Mouse (Mus musculus) myocyte (in vitro differentiated cells): ENCODE results near the gene Inava. TPM values are rescaled to one million over a fixed set of nuclear protein-coding genes. Genes with fewer than 3 reads are reported as not detected.
A peak's percentile ranks its signal among the peaks of the same experiment; 100 is the strongest.

ENCODE experiments used
- H3K27me3 ChIP-seq: one replicate; pipeline ENCODE4 v1.6.1; 2011; ENCODE audit not compliant: control insufficient read depth, insufficient read depth, insufficient read length
- H3K36me3 ChIP-seq: one replicate; pipeline ENCODE4 v1.6.1; 2011; ENCODE audit not compliant: control insufficient read depth, insufficient read depth
- H3K4me2 ChIP-seq: one replicate; pipeline ENCODE4 v1.6.1; 2011; ENCODE audit warnings: low read depth, control low read depth
- H3K4me3 ChIP-seq: one replicate; pipeline ENCODE4 v1.5.1; 2011; ENCODE audit warnings: mild to moderate bottlenecking, control low read depth, moderate library complexity
- H3K79me2 ChIP-seq: one replicate; pipeline ENCODE4 v1.6.1; 2011; ENCODE audit not compliant: control insufficient read depth, insufficient read depth
- H3ac ChIP-seq: one replicate; pipeline ENCODE4 v1.6.1; 2011; ENCODE audit not compliant: control insufficient read depth, insufficient read length
- CEBPB ChIP-seq: IDR thresholded peaks from 2 replicates; pipeline ENCODE4 v1.6.1; 2011; ENCODE audit warnings: mild to moderate bottlenecking, moderate library complexity; ENCODE audit not compliant: poor library complexity, insufficient read depth, severe bottlenecking
- E2F4 ChIP-seq: IDR thresholded peaks from one replicate; pipeline ENCODE4 v1.6.1; 2011; ENCODE audit warnings: mild to moderate bottlenecking, control low read depth, moderate library complexity; ENCODE audit not compliant: insufficient read depth
- MAX ChIP-seq: IDR thresholded peaks from one replicate; pipeline ENCODE4 v1.6.1; 2011; ENCODE audit warnings: low read depth, mild to moderate bottlenecking, control low read depth
- MYOD1 ChIP-seq, 3 experiments: IDR thresholded peaks; one replicate each; pipeline ENCODE4 v1.6.1; 2011; ENCODE audit warnings: control low read depth in 2 of 3, low read depth in 2 of 3, mild to moderate bottlenecking in 2 of 3, moderate library complexity in 1 of 3; ENCODE audit not compliant: insufficient read length in 2 of 3, control insufficient read depth in 1 of 3
- MYOG ChIP-seq, 3 experiments: IDR thresholded peaks; one replicate each; pipeline ENCODE4 v1.6.1; 2011; ENCODE audit warnings: control low read depth in 2 of 3, low read depth in 2 of 3, mild to moderate bottlenecking in 2 of 3; ENCODE audit not compliant: insufficient read length in 2 of 3, control insufficient read depth in 1 of 3, insufficient read depth in 1 of 3
- POLR2A ChIP-seq: IDR thresholded peaks from one replicate; pipeline ENCODE4 v1.6.1; 2011; ENCODE audit warnings: low read depth, mild to moderate bottlenecking, control low read depth, moderate library complexity; ENCODE audit not compliant: insufficient read length
- POLR2AphosphoS2 ChIP-seq: IDR thresholded peaks from one replicate; pipeline ENCODE4 v1.6.1; 2011; ENCODE audit warnings: low read depth, control low read depth; ENCODE audit not compliant: insufficient read length
- REST ChIP-seq: IDR thresholded peaks from one replicate; pipeline ENCODE4 v1.6.1; 2011; ENCODE audit warnings: mild to moderate bottlenecking, control low read depth, moderate library complexity; ENCODE audit not compliant: insufficient read depth, insufficient read length
- SRF ChIP-seq: IDR thresholded peaks from one replicate; pipeline ENCODE4 v1.6.1; 2011; ENCODE audit warnings: low read depth; ENCODE audit not compliant: control insufficient read depth, insufficient read length
- TCF12 ChIP-seq: IDR thresholded peaks from one replicate; pipeline ENCODE4 v1.6.1; 2011; ENCODE audit warnings: mild to moderate bottlenecking, control low read depth; ENCODE audit not compliant: poor library complexity, insufficient read depth, severe bottlenecking
- TCF3 ChIP-seq: IDR thresholded peaks from one replicate; pipeline ENCODE4 v1.6.1; 2011; ENCODE audit warnings: low read depth, control low read depth; ENCODE audit not compliant: insufficient read length
- USF1 ChIP-seq: IDR thresholded peaks from one replicate; pipeline ENCODE4 v1.6.1; 2011; ENCODE audit warnings: low read depth, mild to moderate bottlenecking, control low read depth, moderate library complexity
- polyA plus RNA-seq: library from polyadenylated mRNA; unstranded; fragments of >200 nt; fragmentation: generic; extraction: Trizol; gene quantifications from one replicate; pipeline ENCODE4 v1.2.1, GENCODE M21; 2012; ENCODE audit warnings: missing spikeins

Gene Inava
- polyA plus RNA-seq, 1 experiment, result 11.1 TPM

GRCm38 (mm10) chr1:136244469-136244868 is 10.4 kb upstream of the Inava start:
- Histone ChIP-seq H3K4me3 (no peak overlapping the region), H3K79me2 (no peaks in the 10 kb centered on the region), H3K4me2 (no peak overlapping the region), H3K36me3 (no peaks in the 10 kb centered on the region), H3ac (no peak overlapping the region), H3K27me3 (no peaks in the 10 kb centered on the region)
- TF ChIP-seq POLR2A (no peak), USF1 (no peak), TCF12 (no peak), SRF (no peak), MYOG (IDR thresholded peaks at IDR 0.05; ENCODE audit: control insufficient read depth in 1 of 3, insufficient read depth in 1 of 3, insufficient read length in 2 of 3, low read depth in 2 of 3) (no peak), MYOD1 (IDR thresholded peaks at IDR 0.05; ENCODE audit: control insufficient read depth in 1 of 3, insufficient read length in 2 of 3, low read depth in 2 of 3) (no peak), REST (no peak), E2F4 (no peak), MAX (no peak), CEBPB (no peak), POLR2AphosphoS2 (no peak), TCF3 (no peak)

- Histone ChIP-seq H3ac (no peak overlapping the region), H3K36me3 (no peaks in the 10 kb centered on the region), H3K4me2 (no peak overlapping the region), H3K4me3 (no peak overlapping the region), H3K27me3 (no peaks in the 10 kb centered on the region), H3K79me2 (no peaks in the 10 kb centered on the region)
- TF ChIP-seq MYOD1 (IDR thresholded peaks at IDR 0.05; ENCODE audit: control insufficient read depth in 1 of 3, insufficient read length in 2 of 3, low read depth in 2 of 3) (no peak), MYOG (IDR thresholded peaks at IDR 0.05; ENCODE audit: control insufficient read depth in 1 of 3, insufficient read depth in 1 of 3, insufficient read length in 2 of 3, low read depth in 2 of 3) (no peak), POLR2A (no peak), E2F4 (no peak), MAX (no peak), USF1 (no peak), POLR2AphosphoS2 (no peak), SRF (no peak)
Measured at GRCm38 (mm10) chr1:136241801-136242200, 7.7 kb upstream of the Inava start.

GRCm38 (mm10) chr1:136238495-136238894 is 4.4 kb upstream of the Inava start:
- Histone ChIP-seq H3K27me3 (no peaks in the 10 kb centered on the region), H3ac (no peak overlapping the region), H3K4me2 (no peak overlapping the region), H3K79me2 (no peaks in the 10 kb centered on the region), H3K4me3 (no peak overlapping the region), H3K36me3 (no peaks in the 10 kb centered on the region)
- TF ChIP-seq TCF3 (no peak), SRF (no peak), REST (no peak), POLR2AphosphoS2 (no peak), POLR2A (no peak)

DNA sequence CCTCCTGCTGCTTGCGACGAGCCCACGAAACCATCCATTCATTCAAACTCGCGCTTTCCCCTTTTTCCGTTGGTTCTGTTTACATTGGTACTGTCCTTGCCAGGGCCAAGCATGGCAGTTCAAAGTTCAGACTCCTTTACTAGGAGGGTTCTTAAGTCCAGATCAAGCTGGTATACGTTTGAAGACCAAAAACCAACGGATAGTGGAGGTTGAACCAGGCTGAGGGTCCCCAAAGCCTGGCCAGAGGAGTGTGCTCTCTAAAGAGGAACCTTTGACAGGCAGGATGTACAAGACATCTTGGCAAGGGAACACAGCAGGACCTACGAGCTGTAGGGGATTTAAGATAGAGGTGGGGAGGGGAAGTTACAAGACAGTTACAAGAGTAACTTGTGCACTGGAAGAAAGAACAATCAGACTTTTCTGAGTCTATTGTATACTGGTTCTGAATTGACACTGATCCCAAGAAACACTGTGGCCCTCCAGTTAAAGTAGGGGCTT is 580 bp upstream of the Inava start:
- H3K36me3 ChIP-seq, result no peaks in the 10 kb centered on the region
- peaks cover 36% of the 10 kb centered on the region for H3K79me2 ChIP-seq
- no peaks in the 10 kb centered on the region for H3K27me3 ChIP-seq
- H3ac ChIP-seq, result peak overlapping the region; percentile 34
- peak overlapping the region; percentile 90 for H3K4me2 ChIP-seq
- TF ChIP-seq MYOG (IDR thresholded peaks at IDR 0.05; ENCODE audit: control insufficient read depth in 1 of 3, insufficient read depth in 1 of 3, insufficient read length in 2 of 3, low read depth in 2 of 3) (no peak), POLR2AphosphoS2 (no peak), REST (no peak), TCF3 (no peak), E2F4 (no peak), TCF12 (no peak), MYOD1 (IDR thresholded peaks at IDR 0.05; ENCODE audit: control insufficient read depth in 1 of 3, insufficient read length in 2 of 3, low read depth in 2 of 3) (no peak), SRF (no peak)
- peak overlapping the region; percentile 56 for H3K4me3 ChIP-seq

DNA sequence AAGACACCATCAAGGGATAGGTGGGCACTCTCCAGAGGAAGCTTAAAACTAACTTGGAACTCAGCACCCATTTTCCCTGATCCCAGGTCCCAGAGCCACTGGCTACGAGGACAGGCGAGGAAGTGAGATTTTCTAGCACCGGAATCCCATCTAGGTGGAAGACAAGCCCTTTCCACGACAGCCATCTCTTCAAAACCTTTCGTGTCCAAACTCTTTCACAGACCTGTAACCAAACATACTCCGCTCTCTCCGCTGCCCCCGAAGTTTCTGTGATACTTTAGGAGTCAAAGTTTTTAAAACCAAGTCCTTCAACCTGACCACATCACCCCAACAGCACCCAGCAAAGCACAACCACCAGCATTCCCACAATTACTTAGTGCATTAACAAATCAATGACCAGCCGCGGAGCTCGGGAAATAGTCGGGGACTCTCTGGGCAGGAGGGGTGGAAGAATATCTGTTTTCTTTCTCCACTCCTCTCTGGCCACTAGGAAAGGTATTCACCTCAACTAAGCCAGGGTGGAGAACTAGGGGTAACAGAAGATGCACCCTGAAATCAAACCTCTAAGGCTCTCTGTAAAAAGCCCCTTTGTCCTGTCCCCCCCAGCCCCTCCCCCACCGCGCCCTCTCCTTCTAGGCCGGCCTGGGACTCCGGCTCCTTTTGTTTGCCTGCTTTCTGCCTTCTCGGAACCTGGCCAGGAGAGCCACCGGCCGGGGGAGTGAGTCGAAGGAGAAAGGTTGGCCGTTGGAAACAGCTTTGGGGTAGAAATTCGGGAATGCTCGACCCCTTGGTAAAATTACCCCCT is 876 bp downstream of the Inava start:
- H3K4me2 ChIP-seq, result peak overlapping the region; percentile 90
- no peaks in the 10 kb centered on the region for H3K27me3 ChIP-seq
- no peak for TF ChIP-seq POLR2AphosphoS2
- peaks cover 41% of the 10 kb centered on the region for H3K79me2 ChIP-seq
- H3K36me3 ChIP-seq, result no peaks in the 10 kb centered on the region
- peak overlapping the region; percentile 56 for H3K4me3 ChIP-seq
- peak overlapping the region; percentile 34 for H3ac ChIP-seq
